Mouse (Mus musculus): ENCODE results near the gene Mta1. TPM values are rescaled to one million over a fixed set of nuclear protein-coding genes. Genes with fewer than 3 reads are reported as not detected.

Gene Mta1
- polyA plus RNA-seq, 1 experiment from 2014 or later, result 3.4 TPM

DNA sequence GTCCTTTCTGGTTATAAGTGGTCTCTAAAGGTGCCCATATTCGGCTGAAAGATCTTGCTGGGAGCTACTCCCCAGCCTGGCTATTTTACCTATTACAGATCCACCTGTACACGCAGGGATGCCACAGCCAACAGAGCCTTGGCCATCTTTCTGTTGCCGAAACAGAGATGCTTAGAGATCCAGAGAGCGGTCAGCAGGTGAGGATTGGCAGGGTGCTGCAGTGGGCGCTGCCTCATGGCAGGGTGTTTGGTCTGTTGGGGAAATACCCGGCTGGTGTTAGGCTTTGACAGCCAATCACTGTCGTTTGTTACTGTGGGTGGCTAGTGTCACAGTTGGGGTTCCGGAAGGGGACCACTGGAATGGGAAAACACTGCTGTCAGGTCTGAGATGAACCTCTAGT, 59.9 kb downstream of the Mta1 start:
- no peak for ATAC-seq (ENCODE audit: low read depth)
- 81% methylated on average over 8 of the region's 8 CpGs for WGBS (ENCODE audit: insufficient replicate concordance)
- Histone ChIP-seq H3K9me3 (replicated peaks; ENCODE audit: control insufficient read depth, low read length) (no peaks in the 10 kb centered on the region), H3K4me3 (ENCODE audit: low read depth, low read length) (no peak overlapping the region), H3K4me2 (ENCODE audit: low read depth, low read length) (no peak overlapping the region), H3K36me3 (ENCODE audit: control insufficient read depth, insufficient read depth) (peaks cover 2% of the 10 kb centered on the region; the same call in 1 of the 2 replicates), H3K4me1 (ENCODE audit: control insufficient read depth, low read depth, low read length) (peaks cover 18% of the 10 kb centered on the region), H3K27ac (ENCODE audit: low read length) (no peak overlapping the region), H3K9ac (ENCODE audit: low read depth, low read length) (no peak overlapping the region), H3K27me3 (ENCODE audit: control insufficient read depth, insufficient read depth, low read depth, low read length) (0 out of 2 replicates have a peak, but pooled peaks cover 5% of the 10 kb centered on the region)

DNA sequence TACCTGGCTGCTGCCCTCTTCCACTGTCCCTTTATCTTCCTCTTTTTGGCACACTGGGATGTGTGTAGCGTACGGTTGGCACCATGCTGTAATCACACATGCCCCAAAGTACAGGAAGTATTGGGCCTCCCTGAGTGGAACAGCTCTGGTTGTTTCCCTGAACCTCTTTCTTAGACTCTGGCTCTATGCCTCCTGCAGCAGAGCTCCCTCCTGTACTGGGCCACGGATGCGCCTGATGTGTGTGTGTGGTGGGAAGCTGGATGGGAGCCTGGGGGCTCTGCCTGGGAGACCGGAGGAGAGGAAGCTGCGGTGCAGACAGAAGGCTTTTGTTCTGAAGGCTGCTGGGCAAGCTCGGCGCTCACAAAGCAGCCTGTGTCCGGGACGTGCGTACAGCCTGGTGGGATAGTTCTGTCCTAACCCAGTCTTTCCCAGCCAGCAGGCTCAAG, 65.5 kb downstream of the Mta1 start:
- no peak overlapping the region for H3K4me2 ChIP-seq (ENCODE audit: low read depth, low read length)
- no peaks in the 10 kb centered on the region for H3K4me1 ChIP-seq (ENCODE audit: control insufficient read depth, low read depth, low read length)
- no peak overlapping the region for H3K9ac ChIP-seq (ENCODE audit: low read depth, low read length)
- ATAC-seq (ENCODE audit: low read depth), result no peak
- no peaks in the 10 kb centered on the region for H3K9me3 ChIP-seq (replicated peaks; ENCODE audit: control insufficient read depth, low read length)
- no peaks in the 10 kb centered on the region for H3K27me3 ChIP-seq (ENCODE audit: control insufficient read depth, insufficient read depth, low read depth, low read length)
- H3K36me3 ChIP-seq (ENCODE audit: control insufficient read depth, insufficient read depth), result peaks cover 7% of the 10 kb centered on the region
- 83% methylated on average over 11 of the region's 11 CpGs for WGBS (ENCODE audit: insufficient replicate concordance)
- no peak overlapping the region for H3K27ac ChIP-seq (ENCODE audit: low read length)
- H3K4me3 ChIP-seq (ENCODE audit: low read depth, low read length), result no peak overlapping the region

- H3K27ac ChIP-seq (ENCODE audit: low read length), result no peak overlapping the region
These were observed 70.0 kb downstream of the Mta1 start for GRCm38 (mm10) chr12:113168031-113168536.

GRCm38 (mm10) chr12:113176960-113177725, 79.1 kb downstream of the Mta1 start:
- no peak overlapping the region for H3K27ac ChIP-seq (ENCODE audit: low read length)
- H3K36me3 ChIP-seq (ENCODE audit: control insufficient read depth, insufficient read depth), result no peaks in the 10 kb centered on the region
- no peak overlapping the region for H3K4me2 ChIP-seq (ENCODE audit: low read depth, low read length)
- H3K4me3 ChIP-seq (ENCODE audit: low read depth, low read length), result no peak overlapping the region
- H3K9ac ChIP-seq (ENCODE audit: low read depth, low read length), result no peak overlapping the region
- H3K27me3 ChIP-seq (ENCODE audit: control insufficient read depth, insufficient read depth, low read depth, low read length), result no peaks in the 10 kb centered on the region
- 67% methylated on average over 18 of the region's 18 CpGs for WGBS (ENCODE audit: insufficient replicate concordance)
- H3K9me3 ChIP-seq (replicated peaks; ENCODE audit: control insufficient read depth, low read length), result no peaks in the 10 kb centered on the region
- no peak for ATAC-seq (ENCODE audit: low read depth)
- H3K4me1 ChIP-seq (ENCODE audit: control insufficient read depth, low read depth, low read length), result no peaks in the 10 kb centered on the region

More at GRCm38 (mm10) chr12:113168031-113168536, 70.0 kb downstream of the Mta1 start:
- H3K9me3 ChIP-seq (replicated peaks; ENCODE audit: control insufficient read depth, low read length), result no peaks in the 10 kb centered on the region
- WGBS (ENCODE audit: insufficient replicate concordance), result 15% methylated on average over 9 of the region's 9 CpGs
- H3K9ac ChIP-seq (ENCODE audit: low read depth, low read length), result no peak overlapping the region
- no peak overlapping the region for H3K4me2 ChIP-seq (ENCODE audit: low read depth, low read length)
- peaks cover 4% of the 10 kb centered on the region for H3K36me3 ChIP-seq (ENCODE audit: control insufficient read depth, insufficient read depth)
- no peaks in the 10 kb centered on the region for H3K4me1 ChIP-seq (ENCODE audit: control insufficient read depth, low read depth, low read length)
- H3K4me3 ChIP-seq (ENCODE audit: low read depth, low read length), result no peak overlapping the region
- H3K27me3 ChIP-seq (ENCODE audit: control insufficient read depth, insufficient read depth, low read depth, low read length), result no peaks in the 10 kb centered on the region
- ATAC-seq (ENCODE audit: low read depth), result peak; percentile 35; the same call in 1 of the 2 replicates

GRCm38 (mm10) chr12:113181020-113181419, 82.9 kb downstream of the Mta1 start:
- Histone ChIP-seq H3K4me3 (ENCODE audit: low read depth, low read length) (no peak overlapping the region), H3K36me3 (ENCODE audit: control insufficient read depth, insufficient read depth) (no peaks in the 10 kb centered on the region), H3K4me2 (ENCODE audit: low read depth, low read length) (no peak overlapping the region), H3K9me3 (replicated peaks; ENCODE audit: control insufficient read depth, low read length) (no peaks in the 10 kb centered on the region), H3K4me1 (ENCODE audit: control insufficient read depth, low read depth, low read length) (peaks cover 3% of the 10 kb centered on the region; the same call in 1 of the 2 replicates), H3K9ac (ENCODE audit: low read depth, low read length) (no peak overlapping the region), H3K27me3 (ENCODE audit: control insufficient read depth, insufficient read depth, low read depth, low read length) (peaks cover 19% of the 10 kb centered on the region), H3K27ac (ENCODE audit: low read length) (no peak overlapping the region)
- ATAC-seq (ENCODE audit: low read depth), result no peak
- 55% methylated on average over 4 of the region's 4 CpGs for WGBS (ENCODE audit: insufficient replicate concordance)

DNA sequence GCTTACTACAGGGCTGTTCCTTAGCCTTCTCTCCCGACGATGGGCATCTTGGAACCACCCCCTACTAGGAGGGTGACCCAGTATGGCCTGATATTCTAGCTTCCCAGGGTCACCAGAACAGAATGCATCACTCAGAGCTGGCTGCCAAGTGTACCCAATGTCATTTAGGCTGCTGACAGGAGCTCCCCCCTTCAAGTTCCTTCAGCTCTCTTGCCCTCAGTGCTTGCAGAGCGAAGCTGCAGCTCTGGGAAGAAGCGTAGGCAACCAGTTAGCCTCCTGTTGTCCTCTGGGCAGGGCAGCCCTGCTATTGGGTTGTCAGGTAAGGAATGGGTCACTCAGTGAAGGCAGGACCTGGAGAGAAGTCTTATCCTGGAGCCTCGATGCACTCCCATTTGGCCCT, 86.9 kb downstream of the Mta1 start:
- no peak for ATAC-seq (ENCODE audit: low read depth)
- Histone ChIP-seq H3K4me3 (ENCODE audit: low read depth, low read length) (no peak overlapping the region), H3K27ac (ENCODE audit: low read length) (no peak overlapping the region), H3K4me2 (ENCODE audit: low read depth, low read length) (no peak overlapping the region), H3K9ac (ENCODE audit: low read depth, low read length) (no peak overlapping the region), H3K27me3 (ENCODE audit: control insufficient read depth, insufficient read depth, low read depth, low read length) (peaks cover 44% of the 10 kb centered on the region), H3K4me1 (ENCODE audit: control insufficient read depth, low read depth, low read length) (peaks cover 8% of the 10 kb centered on the region), H3K9me3 (replicated peaks; ENCODE audit: control insufficient read depth, low read length) (no peaks in the 10 kb centered on the region), H3K36me3 (ENCODE audit: control insufficient read depth, insufficient read depth) (no peaks in the 10 kb centered on the region)
- 53% methylated on average over 5 of the region's 5 CpGs for WGBS (ENCODE audit: insufficient replicate concordance)

- peak within 1 kb of the TSS; percentile 51 for H3K4me3 ChIP-seq (ENCODE audit: low read depth, low read length)
- H3K9me3 ChIP-seq (replicated peaks; ENCODE audit: control insufficient read depth, low read length), result no peaks in the 10 kb centered on the region
- no peak within 1 kb of the TSS for H3K9ac ChIP-seq (ENCODE audit: low read depth, low read length)
- WGBS (ENCODE audit: insufficient replicate concordance), result 2% methylated on average over 60 of the region's 63 CpGs
- H3K27ac ChIP-seq (ENCODE audit: low read length), result no peak within 1 kb of the TSS
- no peaks in the 10 kb centered on the region for H3K36me3 ChIP-seq (ENCODE audit: control insufficient read depth, insufficient read depth)
- H3K4me1 ChIP-seq (ENCODE audit: control insufficient read depth, low read depth, low read length), result peaks cover 8% of the 10 kb centered on the region
- H3K4me2 ChIP-seq (ENCODE audit: low read depth, low read length), result peak within 1 kb of the TSS; percentile 53
- peaks cover 44% of the 10 kb centered on the region for H3K27me3 ChIP-seq (ENCODE audit: control insufficient read depth, insufficient read depth, low read depth, low read length)
- no peak for ATAC-seq (ENCODE audit: low read depth)
These were observed 87.6 kb downstream of the Mta1 start, which contains the start of gene Tmem121 for GRCm38 (mm10) chr12:113185442-113186291. Gene Tmem121, plus strand, starts transcription at chr12:113185930.

DNA sequence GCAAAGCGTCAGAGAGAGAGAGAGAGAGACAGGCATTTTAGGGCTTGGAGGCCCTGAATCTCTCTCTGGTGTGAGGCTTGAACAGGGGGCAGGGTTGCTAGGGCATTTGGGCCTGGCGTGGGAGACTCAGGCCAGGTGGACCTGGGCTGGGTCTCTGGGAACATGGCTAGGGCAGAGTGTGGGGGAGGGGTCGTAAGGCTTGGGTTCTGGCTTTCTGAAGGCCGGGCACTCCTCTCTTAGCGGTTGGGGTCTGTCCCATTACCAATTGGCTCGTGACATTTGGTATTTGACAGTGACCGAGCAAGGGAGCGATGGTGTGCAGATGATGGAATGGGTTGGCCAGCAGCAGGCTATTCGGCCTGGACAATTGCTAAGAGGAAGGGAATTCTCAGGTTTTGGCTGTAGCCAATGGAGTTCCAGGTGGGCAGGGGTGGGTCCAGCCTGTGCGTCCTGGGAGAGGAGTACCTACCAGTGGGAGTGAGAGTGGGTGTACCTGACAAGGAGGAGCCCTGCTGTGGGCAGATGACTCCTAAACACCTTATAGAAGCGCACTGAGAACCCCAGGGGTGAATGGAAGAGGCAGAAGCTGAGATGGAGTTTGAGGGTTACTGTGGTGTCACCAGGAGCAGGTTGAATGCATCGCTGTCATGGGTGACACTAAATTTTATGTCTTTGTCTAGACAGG, 88.4 kb downstream of the Mta1 start:
- Histone ChIP-seq H3K9ac (ENCODE audit: low read depth, low read length) (no peak overlapping the region), H3K27ac (ENCODE audit: low read length) (no peak overlapping the region), H3K4me2 (ENCODE audit: low read depth, low read length) (peak overlapping the region; percentile 53), H3K4me3 (ENCODE audit: low read depth, low read length) (peak overlapping the region; percentile 51), H3K4me1 (ENCODE audit: control insufficient read depth, low read depth, low read length) (peaks cover 8% of the 10 kb centered on the region), H3K36me3 (ENCODE audit: control insufficient read depth, insufficient read depth) (no peaks in the 10 kb centered on the region), H3K27me3 (ENCODE audit: control insufficient read depth, insufficient read depth, low read depth, low read length) (peaks cover 44% of the 10 kb centered on the region), H3K9me3 (replicated peaks; ENCODE audit: control insufficient read depth, low read length) (no peaks in the 10 kb centered on the region)
- no peak for ATAC-seq (ENCODE audit: low read depth)
- 45% methylated on average over 12 of the region's 12 CpGs for WGBS (ENCODE audit: insufficient replicate concordance)
